Mouse (Mus musculus) thymus, postnatal 10 days (tissue): ENCODE data around the gene Gm44596.
A peak's percentile ranks its signal among the peaks of the same experiment; 100 is the strongest.
"Not testable (repeated sequence)": the region's sequence is repeated elsewhere in the genome, so short reads cannot be mapped to it uniquely, and the experiment has no call there.

Source experiments
- DNase-seq, 2 experiments: peaks; one replicate each; pipeline ENCODE4 v3.0.0; 2021; ENCODE audit warnings: low spot score in 2 of 2

Gene Gm44596

DNA sequence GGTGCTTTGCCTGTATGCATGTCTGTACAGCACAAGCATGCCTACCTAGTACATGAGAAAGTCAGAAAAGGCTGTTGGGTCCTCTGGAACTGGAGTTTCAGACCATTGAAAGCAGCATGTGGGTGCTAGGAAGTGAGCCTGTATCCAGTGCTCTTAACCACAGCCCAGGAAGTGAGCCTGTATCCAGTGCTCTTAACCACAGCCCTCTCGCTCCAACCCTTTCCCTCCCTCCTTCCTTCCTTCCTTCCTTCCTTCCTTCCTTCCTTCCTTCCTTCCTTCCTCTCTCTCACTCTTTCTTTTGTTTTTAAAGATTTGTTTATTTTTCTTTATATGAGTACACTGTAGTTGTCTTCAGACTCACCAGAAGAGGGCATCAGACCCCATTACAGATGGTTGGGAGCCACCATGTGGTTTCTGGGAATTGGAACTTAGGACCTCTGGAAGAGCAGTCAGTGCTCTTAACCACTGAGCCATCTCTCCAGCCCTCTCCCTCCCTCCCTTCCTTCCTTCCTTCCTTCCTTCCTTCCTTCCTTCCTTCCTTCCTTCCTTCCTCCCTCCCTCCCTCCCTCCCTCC lies 5.4 kb downstream of the Gm44596 start:
- not testable (repeated sequence) for DNase-seq

DNA sequence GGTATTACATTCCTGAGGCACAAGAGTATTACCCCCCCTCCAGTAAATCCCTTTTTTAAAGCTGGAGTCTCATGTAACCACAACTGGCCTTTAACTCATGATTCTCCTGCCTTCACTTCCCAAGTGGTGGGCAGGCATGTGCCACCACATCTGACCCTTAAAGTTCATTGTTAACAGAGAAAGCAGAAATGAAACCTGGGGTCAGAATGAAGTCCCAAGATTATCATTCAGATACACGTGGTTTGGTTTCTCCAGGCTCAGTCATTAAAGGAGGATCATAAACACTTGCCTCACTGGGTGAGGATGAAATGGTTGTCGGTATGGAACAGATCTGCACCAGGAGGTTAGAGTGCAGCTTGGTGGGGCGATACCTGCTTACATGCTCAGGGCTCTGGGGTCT lies 6.0 kb downstream of the Gm44596 start:
- DNase-seq, result no peak

GRCm38 (mm10) chr6:128383752-128384151 lies 8.4 kb downstream of the Gm44596 start:
- no peak for DNase-seq

DNA sequence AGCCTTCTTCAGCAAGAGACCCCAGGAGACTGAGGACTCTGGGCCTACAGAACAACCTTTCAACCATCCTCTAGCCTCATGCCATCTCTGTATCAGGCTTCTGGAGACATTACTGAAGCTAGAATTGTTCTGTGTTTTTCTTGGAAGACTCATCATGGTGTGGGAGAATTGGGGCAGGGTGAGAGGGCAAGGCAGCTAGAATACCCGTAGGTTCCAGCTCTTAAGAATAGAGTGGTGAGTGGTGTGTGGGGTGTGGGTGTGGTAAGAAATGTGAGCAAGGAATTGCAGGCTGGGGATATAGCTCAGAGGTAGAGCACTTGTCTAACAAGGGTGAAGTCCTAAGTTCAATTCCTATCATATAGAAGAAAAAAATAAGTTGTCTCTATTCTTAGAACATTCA lies 9.7 kb downstream of the Gm44596 start:
- DNase-seq, result no peak

DNA sequence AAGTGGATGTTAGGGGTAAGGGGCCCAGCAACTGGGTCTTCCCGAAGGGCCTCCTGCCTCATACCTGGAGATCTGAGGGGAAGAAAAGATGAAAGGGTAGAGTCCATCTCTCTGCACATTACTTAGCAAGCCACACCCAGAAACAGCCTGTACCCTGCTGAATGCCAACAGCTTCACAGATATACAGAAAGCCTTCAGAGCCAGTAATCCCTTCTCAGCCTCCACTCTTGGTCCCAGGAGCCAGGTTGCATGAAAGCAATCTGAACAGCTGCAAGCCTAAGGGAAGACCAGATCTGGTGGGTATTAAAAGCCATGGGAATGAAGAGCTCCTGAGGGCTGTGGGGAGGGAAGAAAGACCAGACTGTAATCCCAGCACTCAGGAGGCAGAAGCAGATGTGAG lies 13.9 kb downstream of the Gm44596 start:
- DNase-seq, result no peak

- DNase-seq, result no peak
These were observed 15.4 kb downstream of the Gm44596 start for GRCm38 (mm10) chr6:128390683-128391082.

- DNase-seq, result no peak
These were observed 22.4 kb downstream of the Gm44596 start for GRCm38 (mm10) chr6:128397574-128398261.

- no peak for DNase-seq
These were observed 23.7 kb downstream of the Gm44596 start, which contains the start of gene Nrip2 for GRCm38 (mm10) chr6:128398996-128399395. Nrip2 (plus strand) TSS chr6:128399296.

- no peak for DNase-seq
These were observed 24.3 kb downstream of the Gm44596 start for GRCm38 (mm10) chr6:128399421-128400185.

- DNase-seq, result no peak
These were observed 29.4 kb downstream of the Gm44596 start for GRCm38 (mm10) chr6:128404708-128405107.

GRCm38 (mm10) chr6:128408544-128409125 lies 33.3 kb downstream of the Gm44596 start:
- no peak for DNase-seq

DNA sequence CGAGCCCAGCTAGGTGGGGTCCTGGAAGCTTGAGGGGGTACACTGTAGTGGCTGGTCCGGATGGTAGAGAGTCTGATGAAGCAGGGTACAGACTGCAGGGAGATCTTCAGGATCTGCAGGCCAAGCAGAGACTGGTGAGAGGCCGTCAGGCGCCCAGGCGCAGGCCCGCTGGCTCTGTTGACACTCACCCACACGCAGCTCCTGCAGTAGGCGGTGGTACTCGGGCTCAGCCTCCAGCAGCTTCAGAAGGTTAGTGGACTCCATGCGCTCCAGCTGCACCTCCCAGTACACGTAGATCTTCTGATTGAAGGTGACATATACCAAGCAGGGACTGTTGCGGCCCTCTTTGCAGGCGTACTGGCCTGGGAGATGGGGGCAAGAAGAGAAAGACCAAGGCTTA lies 35.0 kb downstream of the Gm44596 start:
- no peak for DNase-seq

DNA sequence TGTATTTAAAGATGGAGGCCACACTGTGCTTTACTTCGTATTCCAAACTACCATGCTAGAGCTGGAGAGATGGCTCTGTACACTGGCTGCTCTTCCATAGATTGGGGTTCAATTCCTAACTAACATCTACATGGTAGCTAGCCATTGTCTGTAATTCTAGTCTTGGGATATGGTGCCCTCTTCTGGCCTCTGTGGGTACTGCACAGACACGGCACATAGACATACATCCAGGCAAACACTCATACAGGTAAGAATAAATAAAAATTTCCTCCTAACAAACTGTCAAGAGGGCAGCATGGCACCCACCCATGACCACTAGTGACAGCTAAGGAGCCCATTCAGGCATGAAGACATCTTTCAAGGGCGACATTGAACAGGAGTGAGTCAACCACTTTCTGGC lies 35.8 kb downstream of the Gm44596 start:
- peak; percentile 42 to 74 for DNase-seq

DNA sequence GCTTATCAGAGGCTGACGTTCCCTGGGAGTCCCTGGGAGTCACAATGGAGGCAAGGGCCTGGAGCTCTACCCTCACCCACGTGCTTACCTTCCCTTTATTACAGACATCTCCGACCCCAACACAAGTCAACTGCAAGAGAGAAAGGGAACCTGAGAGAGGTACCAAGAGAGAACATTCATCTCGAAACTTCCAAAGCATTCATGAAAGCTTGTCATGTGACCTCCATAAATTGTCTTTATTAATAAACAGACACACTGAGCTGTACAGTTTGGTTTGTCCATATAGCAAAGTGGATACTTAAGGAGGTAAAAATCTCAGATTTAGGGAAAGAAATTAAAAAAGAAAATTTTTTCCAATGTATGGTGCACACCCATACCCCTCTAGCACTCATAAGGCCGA lies 40.9 kb downstream of the Gm44596 start:
- DNase-seq, result no peak

GRCm38 (mm10) chr6:128418076-128418475 lies 42.8 kb downstream of the Gm44596 start:
- DNase-seq, result no peak

- no peak for DNase-seq
These were observed 45.7 kb downstream of the Gm44596 start for GRCm38 (mm10) chr6:128421036-128421435.

GRCm38 (mm10) chr6:128421480-128421879 lies 46.2 kb downstream of the Gm44596 start:
- no peak for DNase-seq

DNA sequence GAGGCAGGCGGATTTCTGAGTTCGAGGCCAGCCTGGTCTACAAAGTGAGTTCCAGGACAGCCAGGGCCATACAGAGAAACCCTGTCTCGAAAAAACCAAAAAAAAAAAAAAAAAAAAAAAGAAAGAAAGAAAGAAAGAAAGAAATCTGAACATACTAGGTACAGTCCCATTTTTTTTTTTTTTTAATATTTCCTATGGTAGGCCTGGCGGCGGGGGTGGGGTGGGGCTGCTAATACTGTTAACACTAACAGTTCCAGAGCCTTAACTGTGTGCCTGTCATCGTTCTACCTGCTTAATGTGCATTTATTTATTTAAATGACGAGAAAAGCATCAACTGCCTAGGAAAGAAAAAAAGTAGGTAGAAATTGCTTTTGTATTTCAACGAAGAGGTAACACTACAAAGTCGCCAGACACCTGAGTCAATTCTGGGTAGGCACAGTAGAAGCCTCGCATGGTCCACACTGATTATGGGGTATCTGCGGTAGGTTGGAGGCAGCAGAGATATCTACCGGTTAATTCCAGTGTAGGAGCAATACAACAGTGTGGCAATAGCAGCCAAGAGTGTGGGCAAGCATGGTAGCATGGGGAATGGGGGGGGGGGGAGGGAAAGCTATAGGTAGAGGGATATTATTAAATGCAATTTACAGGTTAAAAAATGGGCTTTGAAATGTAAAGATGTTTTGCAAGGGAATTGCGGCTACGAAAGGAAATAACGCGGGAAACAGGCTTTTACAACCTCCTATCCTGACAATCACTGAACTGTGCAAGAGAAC lies 48.4 kb downstream of the Gm44596 start:
- no peak for DNase-seq

GRCm38 (mm10) chr6:128424269-128425019 lies 49.1 kb downstream of the Gm44596 start, which contains the start of gene Itfg2:
Itfg2 (minus strand) TSS chr6:128424931.
- peak; percentile 92 to 93 for DNase-seq

GRCm38 (mm10) chr6:128425046-128425445 lies 49.7 kb downstream of the Gm44596 start:
- no peak for DNase-seq

GRCm38 (mm10) chr6:128427571-128427970 lies 52.3 kb downstream of the Gm44596 start:
- no peak for DNase-seq
